ENCODE assay signal across 8 mouse cellular contexts in genomic region chr2:163914107-163914506, GRCm38 (mm10). TPM values are rescaled to one million over a fixed set of nuclear protein-coding genes. Genes with fewer than 3 reads are reported as not detected.
DNase-seq lines count a peak whose midpoint lies in the region; ATAC-seq and TF ChIP-seq lines count a peak whose summit lies in the region.

No protein-coding gene starts in this region.

- peak overlapping the region; percentile 38 for H3K4me2 ChIP-seq in hindbrain, embryonic 14.5 days (replicated peaks)
- no peak overlapping the region for H3K4me2 ChIP-seq in limb, embryonic 14.5 days (replicated peaks; ENCODE audit: low read depth, low read length, severe bottlenecking)
- H3K4me2 ChIP-seq in liver, embryonic 12.5 days, result no peak overlapping the region

- peak; percentile 54 for DNase-seq in ES-CJ7 (ENCODE audit: low read depth, low spot score)
- peak; percentile 7 for DNase-seq in embryo, embryonic 11.5 days (ENCODE audit: low read depth, low spot score)
- DNase-seq in hindbrain, embryonic 14.5 days (ENCODE audit: low spot score), result peak; percentile 76
- peak; percentile 49 for DNase-seq in limb, embryonic 14.5 days (ENCODE audit: low spot score)
- DNase-seq in telencephalon, adult 2 months (ENCODE audit: low read depth, low spot score), result peak; percentile 93
- no peak for DNase-seq in adrenal gland, postnatal 14 days

- no peaks in the 10 kb centered on the region for H3K36me3 ChIP-seq in hindbrain, embryonic 14.5 days (replicated peaks; ENCODE audit: control insufficient read depth, insufficient read depth)
- H3K36me3 ChIP-seq in limb, embryonic 14.5 days (ENCODE audit: control insufficient read depth, insufficient read depth, low read length), result no peaks in the 10 kb centered on the region
- H3K36me3 ChIP-seq in liver, embryonic 12.5 days, result no peaks in the 10 kb centered on the region

- no peak for TF ChIP-seq POLR2A in limb, embryonic 14.5 days (IDR thresholded peaks at IDR 0.05; ENCODE audit: borderline replicate concordance, extremely low read depth, insufficient read depth, insufficient read length)

- peak; percentile 78 for ATAC-seq in hindbrain, embryonic 14.5 days (ENCODE audit: low FRiP score)
- no peak for ATAC-seq in limb, embryonic 14.5 days (ENCODE audit: low FRiP score, low read depth)
- ATAC-seq in liver, embryonic 12.5 days, result no peak
- ATAC-seq in inflammation-experienced regulatory T-cells, adult 6 months, result no peak

- peaks cover 13% of the 10 kb centered on the region; the same call in 1 of the 2 replicates for H3K27me3 ChIP-seq in hindbrain, embryonic 14.5 days (ENCODE audit: control insufficient read depth, insufficient read depth, low read length)
- peaks cover 48% of the 10 kb centered on the region for H3K27me3 ChIP-seq in limb, embryonic 14.5 days (ENCODE audit: control insufficient read depth, insufficient read depth, low read length)
- peaks cover 64% of the 10 kb centered on the region for H3K27me3 ChIP-seq in liver, embryonic 12.5 days (replicated peaks)

- 3% methylated on average over 10 of the region's 10 CpGs for WGBS in hindbrain, embryonic 14.5 days
- WGBS in limb, embryonic 14.5 days, result 4% methylated on average over 10 of the region's 10 CpGs
- WGBS in liver, embryonic 12.5 days (ENCODE audit: insufficient replicate concordance), result 11% methylated on average over 10 of the region's 10 CpGs

- H3K27ac ChIP-seq in hindbrain, embryonic 14.5 days, result peak overlapping the region; percentile 52
- H3K27ac ChIP-seq in limb, embryonic 14.5 days (replicated peaks; ENCODE audit: low read depth, low read length), result no peak overlapping the region
- H3K27ac ChIP-seq in liver, embryonic 12.5 days, result no peak overlapping the region

- H3K4me3 ChIP-seq in hindbrain, embryonic 14.5 days (replicated peaks; ENCODE audit: low read length), result no peak overlapping the region
- H3K4me3 ChIP-seq in limb, embryonic 14.5 days (replicated peaks; ENCODE audit: low read length), result no peak overlapping the region
- H3K4me3 ChIP-seq in liver, embryonic 12.5 days, result no peak overlapping the region

- peaks cover 30% of the 10 kb centered on the region for H3K4me1 ChIP-seq in hindbrain, embryonic 14.5 days (replicated peaks; ENCODE audit: control insufficient read depth, insufficient read depth, low read length)
- H3K4me1 ChIP-seq in limb, embryonic 14.5 days (ENCODE audit: control insufficient read depth, insufficient read depth, low read length), result no peaks in the 10 kb centered on the region; the same call in 1 of the 2 replicates
- H3K4me1 ChIP-seq in liver, embryonic 12.5 days, result no peaks in the 10 kb centered on the region

- no peak overlapping the region; the same call in 1 of the 2 replicates for H3K9ac ChIP-seq in hindbrain, embryonic 14.5 days
- no peak overlapping the region for H3K9ac ChIP-seq in limb, embryonic 14.5 days (ENCODE audit: low read depth, low read length, severe bottlenecking)
- H3K9ac ChIP-seq in liver, embryonic 12.5 days, result no peak overlapping the region

- no peaks in the 10 kb centered on the region for H3K9me3 ChIP-seq in hindbrain, embryonic 14.5 days (ENCODE audit: control insufficient read depth, low read length)
- H3K9me3 ChIP-seq in limb, embryonic 14.5 days (ENCODE audit: control insufficient read depth, low read length), result no peaks in the 10 kb centered on the region
- no peaks in the 10 kb centered on the region for H3K9me3 ChIP-seq in liver, embryonic 12.5 days (replicated peaks)

RNA-seq across cellular contexts. Expression of gene Rims4, which starts 4.4 kb away (rescaled TPM):
- polyA plus RNA-seq in hindbrain, embryonic 14.5 days (2014; fragmentation: Nextera tagmentation; extraction: Ambion mirVana), result 7.1 and 8.9 TPM in 2 replicates
- 0.19 and 0.20 TPM in 2 replicates for polyA plus RNA-seq in limb, embryonic 14.5 days (2012; rRNA removed)
- 0.08 and 0.12 TPM in 2 replicates for polyA plus RNA-seq in limb, embryonic 14.5 days (2014; fragmentation: Nextera tagmentation; extraction: Ambion mirVana)
- total RNA-seq in adrenal gland, postnatal 14 days (2021), result 72.1 and 92.7 TPM in 2 replicates
- polyA plus RNA-seq in liver, embryonic 12.5 days (2016; fragmentation: Nextera tagmentation; extraction: Ambion mirVana), result 0.07 and 0.11 TPM in 2 replicates
- polyA plus RNA-seq in inflammation-experienced regulatory T-cells, adult 6 months (2017; shearing (Covaris generic)), result not detected
